Mouse (Mus musculus): ENCODE measurements around the gene Cenpa.
"Not testable (repeated sequence)": the region's sequence is repeated elsewhere in the genome, so short reads cannot be mapped to it uniquely, and the experiment has no call there.

The Cenpa gene

GRCm38 (mm10) chr5:30679593-30679992 lies 13.0 kb downstream of the Cenpa start:
- in situ Hi-C loops (cut with MboI), result no loop called here

GRCm38 (mm10) chr5:30681970-30682369 lies 15.4 kb downstream of the Cenpa start:
- in situ Hi-C loops (cut with MboI), result no loop called here

GRCm38 (mm10) chr5:30682967-30683600 lies 16.5 kb downstream of the Cenpa start:
- in situ Hi-C loops (cut with MboI), result no loop called here

GRCm38 (mm10) chr5:30683993-30684392 lies 17.4 kb downstream of the Cenpa start:
- in situ Hi-C loops (cut with MboI), result no loop called here

- in situ Hi-C loops (cut with MboI), result no loop called here
These were observed 20.2 kb downstream of the Cenpa start for GRCm38 (mm10) chr5:30686781-30687180.

GRCm38 (mm10) chr5:30700361-30701000 lies 33.9 kb downstream of the Cenpa start:
- in situ Hi-C loops (cut with MboI), result no loop called here

- in situ Hi-C loops (cut with MboI), result not testable (repeated sequence)
These were observed 34.8 kb downstream of the Cenpa start for GRCm38 (mm10) chr5:30701373-30701772.

GRCm38 (mm10) chr5:30701866-30702265 lies 35.3 kb downstream of the Cenpa start:
- in situ Hi-C loops (cut with MboI), result no loop called here

GRCm38 (mm10) chr5:30709744-30710383 lies 43.3 kb downstream of the Cenpa start:
- in situ Hi-C loops (cut with MboI), result no loop called here

GRCm38 (mm10) chr5:30710486-30710885 lies 43.9 kb downstream of the Cenpa start:
- in situ Hi-C loops (cut with MboI), result no loop called here

GRCm38 (mm10) chr5:30711147-30712001 lies 44.8 kb downstream of the Cenpa start, which contains the start of gene Dpysl5:
Gene Dpysl5 (plus strand): TSS chr5:30711564.
- in situ Hi-C loops (cut with MboI), result no loop called here

- in situ Hi-C loops (cut with MboI), result no loop called here
These were observed 45.4 kb downstream of the Cenpa start for GRCm38 (mm10) chr5:30712002-30712390.

- in situ Hi-C loops (cut with MboI), result no loop called here
These were observed 46.1 kb downstream of the Cenpa start for GRCm38 (mm10) chr5:30712441-30713298.

- in situ Hi-C loops (cut with MboI), result no loop called here
These were observed 46.7 kb downstream of the Cenpa start for GRCm38 (mm10) chr5:30713299-30713675.

GRCm38 (mm10) chr5:30713691-30714090 lies 47.1 kb downstream of the Cenpa start:
- in situ Hi-C loops (cut with MboI), result no loop called here

GRCm38 (mm10) chr5:30716311-30716710 lies 49.7 kb downstream of the Cenpa start:
- in situ Hi-C loops (cut with MboI), result no loop called here

GRCm38 (mm10) chr5:30717506-30717905 lies 50.9 kb downstream of the Cenpa start:
- in situ Hi-C loops (cut with MboI), result no loop called here

GRCm38 (mm10) chr5:30717991-30718703 lies 51.6 kb downstream of the Cenpa start:
- in situ Hi-C loops (cut with MboI), result no loop called here

GRCm38 (mm10) chr5:30721935-30722334 lies 55.4 kb downstream of the Cenpa start:
- in situ Hi-C loops (cut with MboI), result no loop called here
